Mouse (Mus musculus): Measurements from ENCODE around the gene Htt. TPM values are rescaled to one million over a fixed set of nuclear protein-coding genes. Genes with fewer than 3 reads are reported as not detected.
A peak's percentile ranks its signal among the peaks of the same experiment; 100 is the strongest.
"Not testable (repeated sequence)": the region's sequence is repeated elsewhere in the genome, so short reads cannot be mapped to it uniquely, and the experiment has no call there.

Gene Htt
- polyA plus RNA-seq (2015; fragmentation: Nextera tagmentation; extraction: Ambion mirVana) = 11.1 and 13.5 TPM in 2 replicates

- no peaks in the 10 kb centered on the region for H3K36me3 ChIP-seq
- H3K27me3 ChIP-seq = no peaks in the 10 kb centered on the region
- H3K27ac ChIP-seq = peak within 1 kb of the TSS; percentile 94
- peak within 1 kb of the TSS; percentile 99 for H3K4me3 ChIP-seq
- no peaks in the 10 kb centered on the region for H3K9me3 ChIP-seq
- H3K4me1 ChIP-seq = peaks cover 8% of the 10 kb centered on the region
- WGBS = under 1% methylated on average over 35 of the region's 35 CpGs
- H3K9ac ChIP-seq = peak within 1 kb of the TSS; percentile 97
- peak within 1 kb of the TSS; percentile 86 for H3K4me2 ChIP-seq
- peak; percentile 99 for ATAC-seq (ENCODE audit: borderline replicate concordance, extremely low read depth, low FRiP score, low TSS enrichment)
These were observed at the start of gene Htt for GRCm38 (mm10) chr5:34761509-34761908. Htt (plus strand) TSS chr5:34761740.

- not testable (repeated sequence) for H3K27ac ChIP-seq; H3K36me3 ChIP-seq; H3K9ac ChIP-seq; H3K4me1 ChIP-seq; ATAC-seq (ENCODE audit: borderline replicate concordance, extremely low read depth, low FRiP score, low TSS enrichment); H3K4me3 ChIP-seq; H3K27me3 ChIP-seq; H3K9me3 ChIP-seq; H3K4me2 ChIP-seq
- 61% methylated on average over 3 of the region's 3 CpGs for WGBS
These were observed 47.2 kb upstream of the Htt start for GRCm38 (mm10) chr5:34714371-34714770.

GRCm38 (mm10) chr5:34714816-34715215 is 46.7 kb upstream of the Htt start:
- Histone ChIP-seq H3K9ac (no peak overlapping the region), H3K4me1 (no peaks in the 10 kb centered on the region), H3K27ac (no peak overlapping the region), H3K4me2 (no peak overlapping the region), H3K36me3 (no peaks in the 10 kb centered on the region), H3K9me3 (no peaks in the 10 kb centered on the region), H3K4me3 (no peak overlapping the region), H3K27me3 (no peaks in the 10 kb centered on the region)
- 77% methylated on average over 5 of the region's 5 CpGs for WGBS
- no peak for ATAC-seq (ENCODE audit: borderline replicate concordance, extremely low read depth, low FRiP score, low TSS enrichment)

GRCm38 (mm10) chr5:34729141-34729540 is 32.4 kb upstream of the Htt start:
- no peak overlapping the region for H3K4me3 ChIP-seq
- no peak for ATAC-seq (ENCODE audit: borderline replicate concordance, extremely low read depth, low FRiP score, low TSS enrichment)
- H3K4me1 ChIP-seq = no peaks in the 10 kb centered on the region
- H3K4me2 ChIP-seq = no peak overlapping the region
- no peaks in the 10 kb centered on the region for H3K27me3 ChIP-seq
- no peak overlapping the region for H3K27ac ChIP-seq
- no peaks in the 10 kb centered on the region for H3K9me3 ChIP-seq
- H3K9ac ChIP-seq = no peak overlapping the region
- no peaks in the 10 kb centered on the region for H3K36me3 ChIP-seq

- H3K36me3 ChIP-seq = no peaks in the 10 kb centered on the region
- H3K9me3 ChIP-seq = no peaks in the 10 kb centered on the region
- no peak overlapping the region for H3K4me3 ChIP-seq
- no peak for ATAC-seq (ENCODE audit: borderline replicate concordance, extremely low read depth, low FRiP score, low TSS enrichment)
- no peak overlapping the region for H3K27ac ChIP-seq
- WGBS = 26% methylated on average over 1 of the region's 1 CpGs
- H3K4me2 ChIP-seq = no peak overlapping the region
- H3K4me1 ChIP-seq = no peaks in the 10 kb centered on the region
- H3K27me3 ChIP-seq = no peaks in the 10 kb centered on the region
- no peak overlapping the region for H3K9ac ChIP-seq
These were observed 31.3 kb upstream of the Htt start for GRCm38 (mm10) chr5:34730255-34730654.

GRCm38 (mm10) chr5:34751477-34751876 is 10.1 kb upstream of the Htt start:
- H3K9me3 ChIP-seq = no peaks in the 10 kb centered on the region
- H3K4me3 ChIP-seq = no peak overlapping the region
- no peaks in the 10 kb centered on the region for H3K27me3 ChIP-seq
- ATAC-seq (ENCODE audit: borderline replicate concordance, extremely low read depth, low FRiP score, low TSS enrichment) = no peak
- 54% methylated on average over 3 of the region's 3 CpGs for WGBS
- H3K4me2 ChIP-seq = no peak overlapping the region
- H3K9ac ChIP-seq = no peak overlapping the region
- no peak overlapping the region for H3K27ac ChIP-seq
- no peaks in the 10 kb centered on the region for H3K36me3 ChIP-seq
- H3K4me1 ChIP-seq = no peaks in the 10 kb centered on the region

GRCm38 (mm10) chr5:34758762-34759161 is 2.8 kb upstream of the Htt start:
- Histone ChIP-seq H3K36me3 (no peaks in the 10 kb centered on the region), H3K27ac (no peak overlapping the region), H3K27me3 (no peaks in the 10 kb centered on the region), H3K4me2 (no peak overlapping the region), H3K4me3 (no peak overlapping the region), H3K9ac (no peak overlapping the region), H3K4me1 (peaks cover 8% of the 10 kb centered on the region), H3K9me3 (no peaks in the 10 kb centered on the region)
- ATAC-seq (ENCODE audit: borderline replicate concordance, extremely low read depth, low FRiP score, low TSS enrichment) = no peak
- WGBS = 36% methylated on average over 1 of the region's 1 CpGs

GRCm38 (mm10) chr5:34760850-34761508 is 561 bp upstream of the Htt start:
- 2% methylated on average over 19 of the region's 19 CpGs for WGBS
- Histone ChIP-seq H3K4me1 (peaks cover 8% of the 10 kb centered on the region), H3K27ac (peak overlapping the region; percentile 94), H3K9me3 (no peaks in the 10 kb centered on the region), H3K9ac (peak overlapping the region; percentile 97), H3K4me3 (peak overlapping the region; percentile 99), H3K27me3 (no peaks in the 10 kb centered on the region), H3K4me2 (peak overlapping the region; percentile 86), H3K36me3 (no peaks in the 10 kb centered on the region)
- no peak; the same call in 1 of the 2 replicates for ATAC-seq (ENCODE audit: borderline replicate concordance, extremely low read depth, low FRiP score, low TSS enrichment)

- peak; percentile 65; the same call in 1 of the 2 replicates for ATAC-seq (ENCODE audit: borderline replicate concordance, extremely low read depth, low FRiP score, low TSS enrichment)
- under 1% methylated on average over 52 of the region's 54 CpGs for WGBS
- peak overlapping the region; percentile 86 for H3K4me2 ChIP-seq
These were observed 533 bp downstream of the Htt start for GRCm38 (mm10) chr5:34761934-34762611.

GRCm38 (mm10) chr5:34771818-34772217 is 10.3 kb downstream of the Htt start:
- 81% methylated on average over 3 of the region's 3 CpGs for WGBS

More at GRCm38 (mm10) chr5:34761934-34762611, 533 bp downstream of the Htt start:
- Histone ChIP-seq H3K9me3 (no peaks in the 10 kb centered on the region), H3K36me3 (no peaks in the 10 kb centered on the region), H3K9ac (peak overlapping the region; percentile 97), H3K4me3 (peak overlapping the region; percentile 99), H3K27me3 (no peaks in the 10 kb centered on the region), H3K27ac (peak overlapping the region; percentile 94), H3K4me1 (peaks cover 8% of the 10 kb centered on the region)

GRCm38 (mm10) chr5:34772696-34773245 is 11.2 kb downstream of the Htt start:
- Histone ChIP-seq H3K27ac (no peak overlapping the region), H3K36me3 (no peaks in the 10 kb centered on the region), H3K9ac (no peak overlapping the region), H3K9me3 (no peaks in the 10 kb centered on the region), H3K4me2 (no peak overlapping the region), H3K27me3 (no peaks in the 10 kb centered on the region), H3K4me3 (no peak overlapping the region), H3K4me1 (no peaks in the 10 kb centered on the region)
- no peak for ATAC-seq (ENCODE audit: borderline replicate concordance, extremely low read depth, low FRiP score, low TSS enrichment)
- WGBS = 90% methylated on average over 4 of the region's 4 CpGs

More at GRCm38 (mm10) chr5:34771818-34772217, 10.3 kb downstream of the Htt start:
- Histone ChIP-seq H3K36me3 (no peaks in the 10 kb centered on the region), H3K4me2 (no peak overlapping the region), H3K9ac (no peak overlapping the region), H3K27me3 (no peaks in the 10 kb centered on the region), H3K4me3 (no peak overlapping the region), H3K4me1 (no peaks in the 10 kb centered on the region), H3K27ac (no peak overlapping the region), H3K9me3 (no peaks in the 10 kb centered on the region)
- ATAC-seq (ENCODE audit: borderline replicate concordance, extremely low read depth, low FRiP score, low TSS enrichment) = no peak

- no peaks in the 10 kb centered on the region for H3K27me3 ChIP-seq
- H3K27ac ChIP-seq = no peak overlapping the region
- H3K4me3 ChIP-seq = no peak overlapping the region
- no peaks in the 10 kb centered on the region for H3K9me3 ChIP-seq
- H3K4me2 ChIP-seq = no peak overlapping the region
- WGBS = 90% methylated on average over 2 of the region's 2 CpGs
- ATAC-seq (ENCODE audit: borderline replicate concordance, extremely low read depth, low FRiP score, low TSS enrichment) = no peak
- H3K36me3 ChIP-seq = no peaks in the 10 kb centered on the region
- H3K4me1 ChIP-seq = no peaks in the 10 kb centered on the region
- H3K9ac ChIP-seq = no peak overlapping the region
These were observed 11.9 kb downstream of the Htt start for GRCm38 (mm10) chr5:34773392-34773791.
